Mouse (Mus musculus) thymus, postnatal 14 days (tissue): ENCODE results near the gene Hoxd11.
A peak's percentile ranks its signal among the peaks of the same experiment; 100 is the strongest.

Experiments used
- DNase-seq: peaks from one replicate; pipeline ENCODE4 v3.0.0; 2021

The Hoxd11 gene

GRCm38 (mm10) chr2:74711721-74712621 is 32.6 kb downstream of the Hoxd11 start, which contains the start of the genes Hoxd3 and Hoxd4:
Gene Hoxd3, plus strand, starts transcription at chr2:74711927.
Gene Hoxd4, plus strand, starts transcription at chr2:74711929.
- DNase-seq: no peak

- DNase-seq: no peak
Measured at GRCm38 (mm10) chr2:74713239-74714150, 34.1 kb downstream of the Hoxd11 start.

GRCm38 (mm10) chr2:74714156-74714789 is 34.9 kb downstream of the Hoxd11 start:
- no peak for DNase-seq

GRCm38 (mm10) chr2:74714881-74715280 is 35.5 kb downstream of the Hoxd11 start:
- no peak for DNase-seq

- peak; percentile 86 for DNase-seq
Measured at GRCm38 (mm10) chr2:74715504-74716241, 36.3 kb downstream of the Hoxd11 start.

- DNase-seq: no peak
Measured at GRCm38 (mm10) chr2:74720384-74720783, 41.0 kb downstream of the Hoxd11 start.

- no peak for DNase-seq
Measured at GRCm38 (mm10) chr2:74720955-74721491, 41.7 kb downstream of the Hoxd11 start.

- no peak for DNase-seq
Measured at GRCm38 (mm10) chr2:74721882-74722281, 42.5 kb downstream of the Hoxd11 start.

- DNase-seq: no peak
Measured at GRCm38 (mm10) chr2:74722949-74723348, 43.6 kb downstream of the Hoxd11 start.

GRCm38 (mm10) chr2:74724244-74725015 is 45.1 kb downstream of the Hoxd11 start:
- no peak for DNase-seq

- DNase-seq: no peak
Measured at GRCm38 (mm10) chr2:74725171-74725570, 45.8 kb downstream of the Hoxd11 start.

GRCm38 (mm10) chr2:74726551-74726950 is 47.2 kb downstream of the Hoxd11 start, which contains the start of gene Gm28230:
Gene Gm28230, plus strand, starts transcription at chr2:74726728.
- no peak for DNase-seq

GRCm38 (mm10) chr2:74726973-74727639 is 47.7 kb downstream of the Hoxd11 start:
- no peak for DNase-seq

GRCm38 (mm10) chr2:74727640-74728302 is 48.4 kb downstream of the Hoxd11 start:
- no peak for DNase-seq

- no peak for DNase-seq
Measured at GRCm38 (mm10) chr2:74728303-74728680, 48.9 kb downstream of the Hoxd11 start.

- no peak for DNase-seq
Measured at GRCm38 (mm10) chr2:74730331-74730730, 51.0 kb downstream of the Hoxd11 start.

- DNase-seq: no peak
Measured at GRCm38 (mm10) chr2:74731055-74731454, 51.7 kb downstream of the Hoxd11 start.

GRCm38 (mm10) chr2:74731799-74732512 is 52.6 kb downstream of the Hoxd11 start:
- no peak for DNase-seq
